Mouse (Mus musculus) hindbrain, postnatal 0 days (tissue): ENCODE results near the gene Abhd18. TPM values are rescaled to one million over a fixed set of nuclear protein-coding genes. Genes with fewer than 3 reads are reported as not detected.
A peak's percentile ranks its signal among the peaks of the same experiment; 100 is the strongest.

Source experiments
- ATAC-seq: fragments of 200-750 bp; cut with Nextera tagmentation; 2 replicates; pipeline ENCODE4 v1.8.0; 2017; ENCODE audit warnings: mild to moderate bottlenecking, moderate TSS enrichment, moderate library complexity
- DNase-seq: peaks from one replicate; pipeline ENCODE4 v3.0.0-alpha.2; 2015; ENCODE audit warnings: low spot score
- H3K27ac ChIP-seq: fragments of 300-500 bp; sonication (generic); 2 replicates; pipeline ENCODE4 v1.5.1; 2014; ENCODE audit warnings: mild to moderate bottlenecking
- H3K27me3 ChIP-seq: fragments of 300-500 bp; sonication (generic); 2 replicates; pipeline ENCODE4 v1.6.1; 2014; ENCODE audit warnings: low read length, mixed read lengths; ENCODE audit not compliant: insufficient read depth
- H3K36me3 ChIP-seq: fragments of 300-500 bp; sonication (generic); 2 replicates; pipeline ENCODE4 v1.6.1; 2014; ENCODE audit warnings: low read length, mixed read lengths; ENCODE audit not compliant: insufficient read depth
- H3K4me1 ChIP-seq: fragments of 300-500 bp; sonication (generic); 2 replicates; pipeline ENCODE4 v1.6.1; 2014; ENCODE audit warnings: antibody characterized with exemption, low read length, mixed read lengths; ENCODE audit not compliant: insufficient read depth
- H3K4me2 ChIP-seq: fragments of 300-500 bp; sonication (generic); 2 replicates; pipeline ENCODE4 v1.6.1; 2014; ENCODE audit warnings: low read depth, mild to moderate bottlenecking, low read length, moderate library complexity, mixed read lengths
- H3K4me3 ChIP-seq: fragments of 300-500 bp; sonication (generic); 2 replicates; pipeline ENCODE4 v1.5.1; 2014; ENCODE audit warnings: low read length
- H3K9ac ChIP-seq: fragments of 300-500 bp; sonication (generic); replicated peaks from 2 replicates; pipeline ENCODE4 v1.6.1; 2014; ENCODE audit warnings: mild to moderate bottlenecking, low read length, moderate library complexity, mixed read lengths
- H3K9me3 ChIP-seq: fragments of 300-500 bp; sonication (generic); 2 replicates; pipeline ENCODE4 v1.6.1; 2016; ENCODE audit warnings: low read length, mixed read lengths
- CTCF ChIP-seq: IDR thresholded peaks from 2 replicates; pipeline ENCODE4 v1.5.1; 2016; ENCODE audit warnings: antibody characterized with exemption, control low read depth, low read depth
- WGBS: fragments of 180-500 bp; shearing (Covaris S2); extraction: QIAGEN DNeasy Blood & Tissue Kit; methylation state at CpG from one replicate; pipeline ENCODE4 v1.1.7; 2014; 5-methylcytosine and 5-hydroxymethylcytosine counted together
- polyA plus RNA-seq: library from polyadenylated mRNA; unstranded; fragments of >200 nt; fragmentation: Nextera tagmentation; extraction: Ambion mirVana; gene quantifications from 2 replicates; pipeline ENCODE4 v1.2.1, GENCODE M21; 2015
- total RNA-seq: library from RNA; depleted of rRNA; stranded (reverse); fragments of >200 nt; gene quantifications from 2 replicates; pipeline ENCODE4 v1.2.3, GENCODE M21; 2014

The Abhd18 gene
- total and polyA plus RNA-seq, 2 experiments from 2014 or later: 7.2 to 8.6 TPM

- Histone ChIP-seq H3K36me3 (no peaks in the 10 kb centered on the region), H3K9me3 (no peaks in the 10 kb centered on the region), H3K4me1 (no peaks in the 10 kb centered on the region), H3K4me2 (peak overlapping the region; percentile 91), H3K27ac (peak overlapping the region; percentile 75), H3K4me3 (peak overlapping the region; percentile 76), H3K9ac (peak overlapping the region; percentile 79), H3K27me3 (no peaks in the 10 kb centered on the region)
- whole genome bisulfite sequencing: 2% methylated on average over 55 of the region's 118 CpGs
- TF ChIP-seq CTCF: no peak
- ATAC-seq: peak; percentile 41
- DNase-seq: peak; percentile 68
Measured at GRCm38 (mm10) chr3:40949903-40950600, 103.3 kb downstream of the Abhd18 start.

- no peak for TF ChIP-seq CTCF
- peak overlapping the region; percentile 75; the same call in 1 of the 2 replicates for H3K27ac ChIP-seq
- H3K36me3 ChIP-seq: no peaks in the 10 kb centered on the region
- no peaks in the 10 kb centered on the region for H3K4me1 ChIP-seq
- H3K27me3 ChIP-seq: no peaks in the 10 kb centered on the region
- under 1% methylated on average over 43 of the region's 43 CpGs for WGBS
- peak overlapping the region; percentile 91 for H3K4me2 ChIP-seq
- peak overlapping the region; percentile 79 for H3K9ac ChIP-seq
- peak overlapping the region; percentile 76 for H3K4me3 ChIP-seq
- H3K9me3 ChIP-seq: no peaks in the 10 kb centered on the region
- DNase-seq (peak; percentile 20), ATAC-seq (no peak)
Measured at GRCm38 (mm10) chr3:40950601-40951201, 103.9 kb downstream of the Abhd18 start.

GRCm38 (mm10) chr3:40951365-40951764 lies 104.6 kb downstream of the Abhd18 start:
- Histone ChIP-seq H3K36me3 (no peaks in the 10 kb centered on the region), H3K9me3 (no peaks in the 10 kb centered on the region), H3K4me2 (peak overlapping the region; percentile 91), H3K9ac (no peak overlapping the region), H3K4me1 (no peaks in the 10 kb centered on the region), H3K27me3 (no peaks in the 10 kb centered on the region), H3K27ac (no peak overlapping the region), H3K4me3 (peak overlapping the region; percentile 76)
- WGBS: 10% methylated on average over 7 of the region's 7 CpGs
- TF ChIP-seq CTCF: peak; percentile 51
- peak; percentile 53 for DNase-seq
- ATAC-seq: no peak

GRCm38 (mm10) chr3:40952606-40953005 lies 105.8 kb downstream of the Abhd18 start:
- DNase-seq (peak; percentile 4), ATAC-seq (no peak)
- Histone ChIP-seq H3K27ac (no peak overlapping the region), H3K9ac (no peak overlapping the region), H3K4me2 (no peak overlapping the region), H3K4me3 (no peak overlapping the region), H3K9me3 (no peaks in the 10 kb centered on the region), H3K4me1 (no peaks in the 10 kb centered on the region), H3K27me3 (no peaks in the 10 kb centered on the region), H3K36me3 (no peaks in the 10 kb centered on the region)
- TF ChIP-seq CTCF: peak; percentile 15

- Histone ChIP-seq H3K4me2 (no peak overlapping the region), H3K27ac (no peak overlapping the region), H3K9me3 (no peaks in the 10 kb centered on the region), H3K9ac (no peak overlapping the region), H3K27me3 (no peaks in the 10 kb centered on the region), H3K4me1 (no peaks in the 10 kb centered on the region), H3K36me3 (no peaks in the 10 kb centered on the region), H3K4me3 (no peak overlapping the region)
- WGBS: 71% methylated on average over 1 of the region's 1 CpGs
- no peak for TF ChIP-seq CTCF
- DNase-seq (no peak), ATAC-seq (no peak)
Measured at GRCm38 (mm10) chr3:40954792-40955191, 108.0 kb downstream of the Abhd18 start.

- Histone ChIP-seq H3K9me3 (no peaks in the 10 kb centered on the region), H3K27ac (no peak overlapping the region), H3K9ac (no peak overlapping the region), H3K36me3 (no peaks in the 10 kb centered on the region), H3K4me3 (no peak overlapping the region), H3K4me2 (no peak overlapping the region), H3K27me3 (no peaks in the 10 kb centered on the region), H3K4me1 (no peaks in the 10 kb centered on the region)
- TF ChIP-seq CTCF: no peak
- DNase-seq (no peak), ATAC-seq (no peak)
Measured at GRCm38 (mm10) chr3:40958831-40959230, 112.1 kb downstream of the Abhd18 start.

GRCm38 (mm10) chr3:40980758-40981157 lies 134.0 kb downstream of the Abhd18 start:
- TF ChIP-seq CTCF: no peak
- H3K9me3 ChIP-seq: no peaks in the 10 kb centered on the region
- H3K4me2 ChIP-seq: no peak overlapping the region
- ATAC-seq (no peak), DNase-seq (no peak)
- no peak overlapping the region for H3K27ac ChIP-seq
- no peaks in the 10 kb centered on the region for H3K4me1 ChIP-seq
- no peak overlapping the region for H3K4me3 ChIP-seq
- H3K9ac ChIP-seq: no peak overlapping the region
- H3K27me3 ChIP-seq: no peaks in the 10 kb centered on the region
- no peaks in the 10 kb centered on the region for H3K36me3 ChIP-seq
